Mouse (Mus musculus): ENCODE data around the gene Atr. TPM values are rescaled to one million over a fixed set of nuclear protein-coding genes. Genes with fewer than 3 reads are reported as not detected.

Atr gene
- polyA plus RNA-seq, 1 experiment from 2014 or later, result 18.3 TPM

DNA sequence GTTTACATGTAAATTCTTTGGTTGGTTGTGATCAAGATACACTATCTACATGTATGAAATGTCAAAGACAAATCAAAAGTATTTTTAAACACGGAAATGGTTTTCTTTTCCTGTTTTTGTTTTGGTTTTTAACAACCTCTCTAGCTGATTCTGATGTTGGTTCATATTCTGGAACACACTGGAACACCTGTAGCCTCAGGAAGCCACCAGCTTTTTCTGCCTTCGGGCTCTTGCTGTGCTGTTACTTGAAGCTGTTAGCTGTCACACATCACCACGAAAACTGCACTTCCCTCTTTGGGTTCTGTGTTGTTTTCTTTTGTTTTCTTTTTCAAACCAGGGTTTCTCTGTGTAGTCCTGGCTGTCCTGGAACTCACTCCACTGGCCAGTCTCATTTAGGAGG, 22.6 kb upstream of the Atr start:
- 75% methylated on average over 3 of the region's 3 CpGs for WGBS
- Histone ChIP-seq H3K36me3 (ENCODE audit: control insufficient read depth, insufficient read depth, low read length) (no peaks in the 10 kb centered on the region), H3K9me3 (ENCODE audit: control insufficient read depth, low read length) (no peaks in the 10 kb centered on the region), H3K4me1 (ENCODE audit: control insufficient read depth, insufficient read depth, low read length) (no peaks in the 10 kb centered on the region), H3K27me3 (ENCODE audit: control insufficient read depth, insufficient read depth, low read length) (no peaks in the 10 kb centered on the region), H3K4me3 (ENCODE audit: low read depth, low read length) (no peak overlapping the region), H3K9ac (replicated peaks; ENCODE audit: low read depth, low read length) (no peak overlapping the region), H3K27ac (ENCODE audit: low read depth, low read length) (no peak overlapping the region), H3K4me2 (ENCODE audit: low read depth, low read length) (no peak overlapping the region)
- ATAC-seq (ENCODE audit: low read depth), result no peak

DNA sequence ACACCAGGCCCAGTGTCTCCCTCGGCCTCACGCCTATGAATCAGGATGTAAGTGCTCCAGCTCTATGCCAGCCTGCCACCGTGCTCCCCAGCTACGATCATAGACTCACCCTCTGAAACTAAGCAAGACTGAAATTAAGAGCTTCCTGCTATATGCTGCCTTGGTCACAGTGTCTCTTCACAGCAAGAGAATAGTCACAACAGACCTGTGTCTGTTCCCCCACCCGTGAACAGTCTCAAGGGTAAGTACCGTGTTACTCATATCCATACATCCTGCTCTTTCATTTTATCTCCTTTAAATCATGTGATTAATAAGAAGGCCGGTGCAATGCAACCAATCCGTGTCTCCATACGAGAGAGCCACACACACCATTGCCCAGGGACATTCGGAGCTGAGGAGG, 21.7 kb upstream of the Atr start:
- Histone ChIP-seq H3K27ac (ENCODE audit: low read depth, low read length) (no peak overlapping the region), H3K4me3 (ENCODE audit: low read depth, low read length) (no peak overlapping the region), H3K4me2 (ENCODE audit: low read depth, low read length) (no peak overlapping the region), H3K27me3 (ENCODE audit: control insufficient read depth, insufficient read depth, low read length) (no peaks in the 10 kb centered on the region), H3K9ac (replicated peaks; ENCODE audit: low read depth, low read length) (no peak overlapping the region), H3K9me3 (ENCODE audit: control insufficient read depth, low read length) (no peaks in the 10 kb centered on the region), H3K4me1 (ENCODE audit: control insufficient read depth, insufficient read depth, low read length) (no peaks in the 10 kb centered on the region), H3K36me3 (ENCODE audit: control insufficient read depth, insufficient read depth, low read length) (no peaks in the 10 kb centered on the region)
- no peak for ATAC-seq (ENCODE audit: low read depth)
- WGBS, result 89% methylated on average over 10 of the region's 10 CpGs

DNA sequence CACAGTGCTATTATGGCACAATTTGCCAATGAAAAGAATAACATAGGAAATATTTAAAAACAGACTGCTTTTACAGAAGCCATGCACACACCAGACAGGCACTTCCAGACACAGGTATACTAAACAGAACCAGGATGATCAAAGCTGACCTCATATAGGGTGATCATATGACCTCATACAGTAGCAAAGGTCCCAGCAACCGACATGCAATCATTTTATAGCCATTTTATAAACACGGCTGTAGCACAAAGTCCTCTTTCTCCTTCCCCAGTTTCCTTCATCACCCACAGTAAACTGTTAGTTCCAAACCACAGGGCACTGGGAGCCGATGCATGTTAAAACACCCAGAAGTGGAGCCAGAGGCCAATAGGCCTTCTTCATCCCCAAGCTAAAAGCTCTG, 18.0 kb upstream of the Atr start:
- Histone ChIP-seq H3K36me3 (ENCODE audit: control insufficient read depth, insufficient read depth, low read length) (no peaks in the 10 kb centered on the region), H3K4me1 (ENCODE audit: control insufficient read depth, insufficient read depth, low read length) (no peaks in the 10 kb centered on the region), H3K27me3 (ENCODE audit: control insufficient read depth, insufficient read depth, low read length) (no peaks in the 10 kb centered on the region; the same call in 1 of the 2 replicates), H3K4me2 (ENCODE audit: low read depth, low read length) (no peak overlapping the region), H3K9ac (replicated peaks; ENCODE audit: low read depth, low read length) (no peak overlapping the region), H3K4me3 (ENCODE audit: low read depth, low read length) (no peak overlapping the region), H3K27ac (ENCODE audit: low read depth, low read length) (no peak overlapping the region), H3K9me3 (ENCODE audit: control insufficient read depth, low read length) (no peaks in the 10 kb centered on the region)
- ATAC-seq (ENCODE audit: low read depth), result no peak
- 84% methylated on average over 3 of the region's 3 CpGs for WGBS

DNA sequence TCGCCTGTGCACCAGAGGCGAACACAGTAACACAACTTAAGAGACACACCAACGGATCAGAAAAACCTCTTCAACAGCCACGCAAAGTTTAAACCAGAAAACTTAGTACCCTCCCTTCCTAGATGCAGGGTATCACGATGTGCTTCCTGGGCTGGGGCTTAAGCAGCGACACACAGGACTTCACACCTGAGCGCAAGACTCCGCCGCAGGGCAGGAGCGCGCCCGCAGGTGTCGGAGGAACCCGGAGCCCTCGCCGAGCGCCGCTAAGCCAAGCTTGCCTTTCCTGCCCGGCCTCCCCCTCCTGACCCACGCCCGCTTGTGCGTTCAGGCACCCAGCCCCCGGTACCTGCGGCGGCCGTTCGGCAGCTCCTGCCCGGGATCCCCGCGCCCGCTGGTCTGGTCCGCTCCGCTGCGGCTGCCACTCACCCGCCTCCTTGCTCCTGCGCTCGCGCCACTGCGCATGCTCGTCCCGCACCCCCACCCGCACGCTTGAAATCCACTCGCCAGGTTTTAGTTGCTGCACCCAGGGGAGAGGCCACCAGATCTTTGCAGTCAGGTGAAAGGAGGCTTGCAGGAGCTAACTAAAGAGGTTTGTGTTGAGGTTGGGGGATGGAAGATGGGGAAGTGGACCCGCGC, 12.5 kb upstream of the Atr start, which contains the start of gene Pls1:
Pls1 (minus strand) TSS at position 487 of the 636 bp plus-strand sequence.
- ATAC-seq (ENCODE audit: low read depth), result peak; percentile 94
- H3K4me3 ChIP-seq (ENCODE audit: low read depth, low read length), result peak within 1 kb of the TSS; percentile 63
- no peaks in the 10 kb centered on the region for H3K9me3 ChIP-seq (ENCODE audit: control insufficient read depth, low read length)
- no peaks in the 10 kb centered on the region for H3K36me3 ChIP-seq (ENCODE audit: control insufficient read depth, insufficient read depth, low read length)
- no peaks in the 10 kb centered on the region for H3K4me1 ChIP-seq (ENCODE audit: control insufficient read depth, insufficient read depth, low read length)
- under 1% methylated on average over 46 of the region's 46 CpGs for WGBS
- no peak within 1 kb of the TSS for H3K27ac ChIP-seq (ENCODE audit: low read depth, low read length)
- H3K27me3 ChIP-seq (ENCODE audit: control insufficient read depth, insufficient read depth, low read length), result no peaks in the 10 kb centered on the region; the same call in 1 of the 2 replicates
- peak within 1 kb of the TSS; percentile 64 for H3K9ac ChIP-seq (replicated peaks; ENCODE audit: low read depth, low read length)
- H3K4me2 ChIP-seq (ENCODE audit: low read depth, low read length), result peak within 1 kb of the TSS; percentile 91

DNA sequence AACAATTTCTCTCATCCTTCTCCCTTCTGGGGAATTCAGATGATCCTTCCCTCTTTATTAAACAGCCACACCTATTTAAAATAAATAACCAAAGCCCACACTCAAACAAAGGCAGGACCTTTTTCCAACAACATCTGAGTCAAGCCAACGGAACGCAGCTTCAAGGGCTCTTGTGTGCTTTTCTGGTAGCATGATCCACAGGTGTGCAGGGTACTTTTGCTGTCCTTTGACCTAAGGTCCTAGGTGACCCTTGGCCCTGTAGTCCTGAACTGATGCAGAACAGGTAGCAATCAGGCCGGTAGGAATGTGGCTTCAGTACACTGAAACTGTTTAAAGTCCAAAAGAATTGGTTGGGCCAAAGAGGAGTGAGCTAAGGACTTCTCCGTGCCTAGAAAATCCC, 11.7 kb upstream of the Atr start:
- H3K9ac ChIP-seq (replicated peaks; ENCODE audit: low read depth, low read length), result no peak overlapping the region
- no peaks in the 10 kb centered on the region; the same call in 1 of the 2 replicates for H3K27me3 ChIP-seq (ENCODE audit: control insufficient read depth, insufficient read depth, low read length)
- H3K4me2 ChIP-seq (ENCODE audit: low read depth, low read length), result peak overlapping the region; percentile 91
- H3K27ac ChIP-seq (ENCODE audit: low read depth, low read length), result no peak overlapping the region
- H3K9me3 ChIP-seq (ENCODE audit: control insufficient read depth, low read length), result no peaks in the 10 kb centered on the region
- H3K4me1 ChIP-seq (ENCODE audit: control insufficient read depth, insufficient read depth, low read length), result no peaks in the 10 kb centered on the region
- no peaks in the 10 kb centered on the region for H3K36me3 ChIP-seq (ENCODE audit: control insufficient read depth, insufficient read depth, low read length)
- H3K4me3 ChIP-seq (ENCODE audit: low read depth, low read length), result no peak overlapping the region
- 74% methylated on average over 4 of the region's 4 CpGs for WGBS
- no peak for ATAC-seq (ENCODE audit: low read depth)

DNA sequence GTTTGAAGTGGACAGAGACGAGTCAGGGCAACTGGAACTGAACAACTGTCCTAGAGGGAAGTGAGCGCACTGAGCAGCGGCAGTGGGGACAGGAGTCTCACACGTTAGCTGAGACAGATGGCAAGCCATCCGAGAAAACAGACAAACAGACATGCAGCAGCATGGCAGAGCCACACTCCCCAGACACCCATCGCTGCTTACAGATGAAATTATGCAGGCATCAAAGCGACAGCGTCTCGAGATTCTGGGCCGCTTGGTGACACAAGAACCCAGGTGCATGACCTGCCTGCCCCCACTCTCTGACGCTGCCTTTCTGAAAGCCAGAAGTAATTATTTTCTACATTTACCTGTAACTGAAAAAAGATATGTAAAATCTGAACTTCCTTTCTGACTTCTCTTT, 5.7 kb upstream of the Atr start:
- Histone ChIP-seq H3K9ac (replicated peaks; ENCODE audit: low read depth, low read length) (no peak overlapping the region), H3K36me3 (ENCODE audit: control insufficient read depth, insufficient read depth, low read length) (no peaks in the 10 kb centered on the region), H3K4me1 (ENCODE audit: control insufficient read depth, insufficient read depth, low read length) (no peaks in the 10 kb centered on the region), H3K4me3 (ENCODE audit: low read depth, low read length) (no peak overlapping the region), H3K27me3 (ENCODE audit: control insufficient read depth, insufficient read depth, low read length) (no peaks in the 10 kb centered on the region), H3K9me3 (ENCODE audit: control insufficient read depth, low read length) (no peaks in the 10 kb centered on the region), H3K27ac (ENCODE audit: low read depth, low read length) (no peak overlapping the region), H3K4me2 (ENCODE audit: low read depth, low read length) (no peak overlapping the region)
- WGBS, result 63% methylated on average over 11 of the region's 11 CpGs
- no peak for ATAC-seq (ENCODE audit: low read depth)

DNA sequence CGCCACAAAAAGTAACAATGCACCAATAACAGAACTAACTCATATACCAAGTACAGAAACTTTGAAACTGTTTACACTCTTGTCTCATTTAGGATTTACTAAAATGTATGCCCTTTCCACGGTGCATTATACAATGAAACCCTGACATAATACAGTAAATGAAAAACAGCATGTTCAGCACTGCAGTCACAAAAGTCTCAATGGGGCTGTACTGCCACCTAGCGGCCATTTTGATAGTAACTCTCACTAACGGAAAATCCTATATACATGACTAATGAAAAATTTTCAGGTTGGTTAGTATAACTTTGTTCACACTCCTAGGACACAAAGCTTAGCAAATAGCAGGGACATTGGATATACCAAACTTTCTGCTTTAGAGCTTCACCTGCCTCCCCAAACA, 4.5 kb upstream of the Atr start:
- 0 out of 2 replicates have a peak, but pooled peaks have one; percentile 41 for ATAC-seq (ENCODE audit: low read depth)
- no peaks in the 10 kb centered on the region for H3K36me3 ChIP-seq (ENCODE audit: control insufficient read depth, insufficient read depth, low read length)
- H3K4me3 ChIP-seq (ENCODE audit: low read depth, low read length), result no peak overlapping the region
- no peaks in the 10 kb centered on the region for H3K4me1 ChIP-seq (ENCODE audit: control insufficient read depth, insufficient read depth, low read length)
- WGBS, result 24% methylated on average over 4 of the region's 4 CpGs
- no peak overlapping the region for H3K9ac ChIP-seq (replicated peaks; ENCODE audit: low read depth, low read length)
- H3K4me2 ChIP-seq (ENCODE audit: low read depth, low read length), result no peak overlapping the region
- no peak overlapping the region for H3K27ac ChIP-seq (ENCODE audit: low read depth, low read length)
- H3K27me3 ChIP-seq (ENCODE audit: control insufficient read depth, insufficient read depth, low read length), result no peaks in the 10 kb centered on the region
- H3K9me3 ChIP-seq (ENCODE audit: control insufficient read depth, low read length), result no peaks in the 10 kb centered on the region

DNA sequence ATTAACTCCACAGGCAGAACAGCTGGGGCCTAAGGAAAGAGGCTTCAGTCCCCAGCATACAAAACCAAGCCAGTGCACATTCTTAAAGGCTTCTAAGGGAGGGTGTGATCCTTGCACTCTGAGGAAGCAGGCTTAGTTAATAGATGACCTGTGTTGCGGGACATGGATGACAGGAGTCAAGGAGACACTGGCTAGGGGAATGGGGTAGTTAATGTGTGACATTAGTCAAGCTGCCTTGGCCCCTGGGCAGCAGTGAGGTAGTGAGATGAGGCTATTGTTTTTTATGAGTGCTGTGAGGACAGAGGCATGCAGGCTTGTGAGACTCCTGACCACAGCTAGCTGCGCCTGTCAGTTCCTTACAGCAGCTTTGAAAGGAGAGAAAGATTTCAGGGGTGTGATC, 2.5 kb upstream of the Atr start:
- no peak for ATAC-seq (ENCODE audit: low read depth)
- Histone ChIP-seq H3K9ac (replicated peaks; ENCODE audit: low read depth, low read length) (no peak overlapping the region), H3K27ac (ENCODE audit: low read depth, low read length) (no peak overlapping the region), H3K4me2 (ENCODE audit: low read depth, low read length) (no peak overlapping the region), H3K4me1 (ENCODE audit: control insufficient read depth, insufficient read depth, low read length) (peaks cover 4% of the 10 kb centered on the region; the same call in 1 of the 2 replicates), H3K36me3 (ENCODE audit: control insufficient read depth, insufficient read depth, low read length) (no peaks in the 10 kb centered on the region), H3K4me3 (ENCODE audit: low read depth, low read length) (no peak overlapping the region), H3K27me3 (ENCODE audit: control insufficient read depth, insufficient read depth, low read length) (no peaks in the 10 kb centered on the region), H3K9me3 (ENCODE audit: control insufficient read depth, low read length) (no peaks in the 10 kb centered on the region)
- WGBS, result 35% methylated on average over 2 of the region's 2 CpGs

DNA sequence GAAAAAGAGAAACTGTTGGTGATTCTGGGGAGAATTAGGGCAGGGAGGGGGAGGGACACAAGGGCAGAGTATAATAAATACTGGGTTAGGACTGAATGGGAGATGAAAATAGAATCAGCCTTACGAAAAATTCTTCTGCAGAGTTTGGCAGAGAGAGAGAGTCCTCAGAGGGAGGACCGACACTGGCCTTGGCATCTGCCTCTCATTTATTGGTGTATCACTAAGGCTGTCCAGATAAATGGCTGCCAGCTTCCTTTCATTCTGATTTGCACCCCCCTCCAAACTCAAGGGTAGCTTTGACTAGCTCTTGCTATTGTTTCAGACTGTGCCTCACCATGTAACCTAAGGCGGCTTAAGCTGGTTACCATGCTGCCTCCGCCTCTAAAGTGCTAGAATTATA, 1.4 kb upstream of the Atr start:
- Histone ChIP-seq H3K4me1 (ENCODE audit: control insufficient read depth, insufficient read depth, low read length) (peaks cover 4% of the 10 kb centered on the region; the same call in 1 of the 2 replicates), H3K36me3 (ENCODE audit: control insufficient read depth, insufficient read depth, low read length) (no peaks in the 10 kb centered on the region), H3K27ac (ENCODE audit: low read depth, low read length) (no peak overlapping the region), H3K4me3 (ENCODE audit: low read depth, low read length) (no peak overlapping the region), H3K4me2 (ENCODE audit: low read depth, low read length) (no peak overlapping the region), H3K9me3 (ENCODE audit: control insufficient read depth, low read length) (no peaks in the 10 kb centered on the region), H3K9ac (replicated peaks; ENCODE audit: low read depth, low read length) (no peak overlapping the region), H3K27me3 (ENCODE audit: control insufficient read depth, insufficient read depth, low read length) (no peaks in the 10 kb centered on the region)
- WGBS, result 92% methylated on average over 4 of the region's 4 CpGs
- ATAC-seq (ENCODE audit: low read depth), result no peak
